Mouse (Mus musculus): Measurements from ENCODE around the gene Il25. TPM values are rescaled to one million over a fixed set of nuclear protein-coding genes. Genes with fewer than 3 reads are reported as not detected.

The Il25 gene
- polyA plus RNA-seq, 1 experiment from 2014 or later = 0.48 TPM

DNA sequence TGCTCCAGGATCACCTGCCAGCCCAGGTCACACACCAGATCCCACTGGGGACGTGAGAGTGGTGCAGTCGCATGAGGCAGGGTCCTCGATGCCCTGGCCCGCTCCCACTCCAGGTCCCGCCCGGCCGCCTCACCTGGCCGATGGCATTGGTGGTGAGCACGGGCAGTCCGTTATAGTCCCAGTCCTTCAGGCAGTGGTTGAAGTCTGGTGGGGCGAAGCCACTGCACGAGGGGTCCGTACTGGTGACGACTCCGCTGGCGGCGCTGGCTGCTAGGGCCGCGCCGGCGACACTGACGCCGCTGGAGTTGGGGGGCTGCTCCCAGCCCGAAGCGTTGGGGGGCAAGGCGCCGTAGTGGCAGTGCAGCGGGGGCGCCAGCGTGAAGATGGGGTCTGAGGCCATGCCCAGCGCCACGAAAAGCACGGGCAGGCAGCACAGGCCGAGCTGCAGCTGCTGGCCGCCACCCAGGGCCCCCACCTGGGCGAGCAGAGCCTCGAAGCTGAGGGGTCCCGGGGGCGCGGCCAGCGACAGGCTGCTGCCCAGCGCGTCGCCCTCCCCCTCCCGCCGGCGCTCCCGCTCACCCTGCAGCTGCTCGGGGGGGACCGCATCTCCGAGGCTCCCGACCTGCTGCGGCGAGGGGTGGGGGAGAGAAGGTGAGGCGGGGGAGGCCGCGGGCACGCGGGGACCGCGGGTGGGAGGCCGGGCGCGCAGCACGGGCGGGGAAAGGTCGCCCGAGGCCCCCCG lies 20.2 kb upstream of the Il25 start:
- Histone ChIP-seq H3K4me2 (replicated peaks) (peak overlapping the region; percentile 98), H3K9me3 (no peaks in the 10 kb centered on the region), H3K27ac (peak overlapping the region; percentile 74), H3K4me1 (peaks cover 29% of the 10 kb centered on the region), H3K4me3 (peak overlapping the region; percentile 90), H3K36me3 (peaks cover 43% of the 10 kb centered on the region), H3K27me3 (replicated peaks) (no peaks in the 10 kb centered on the region), H3K9ac (peak overlapping the region; percentile 91)
- peak; percentile 66 for ATAC-seq (ENCODE audit: low FRiP score, low read depth)
- WGBS = 2% methylated on average over 62 of the region's 69 CpGs

DNA sequence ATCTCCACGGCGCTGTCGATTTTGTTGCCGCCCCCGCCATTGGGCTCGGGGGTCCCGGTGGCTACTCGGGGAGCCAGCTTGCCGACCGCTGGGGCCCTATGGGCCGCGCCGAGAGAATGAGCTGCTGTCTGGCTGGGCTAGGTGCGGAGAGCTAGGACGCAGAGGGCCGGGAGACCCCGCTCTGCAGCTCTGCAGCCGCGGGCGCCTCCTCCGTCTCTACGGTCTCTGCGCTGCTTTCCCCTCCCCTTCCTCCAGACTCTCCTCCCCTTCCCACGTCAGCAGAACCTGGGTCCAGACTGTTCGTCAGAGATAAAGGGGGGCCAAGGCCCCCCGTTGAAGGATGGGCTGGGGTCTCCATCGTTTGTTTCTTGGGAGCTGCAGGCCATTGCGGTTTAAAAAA lies 19.6 kb upstream of the Il25 start, which contains the start of gene Slc22a17:
Slc22a17 (minus strand) TSS at position 247 of the 400 bp plus-strand sequence.
- Histone ChIP-seq H3K36me3 (peaks cover 39% of the 10 kb centered on the region), H3K9me3 (no peaks in the 10 kb centered on the region), H3K9ac (peak within 1 kb of the TSS; percentile 91), H3K4me1 (peaks cover 24% of the 10 kb centered on the region), H3K27ac (peak within 1 kb of the TSS; percentile 74), H3K4me2 (replicated peaks) (peak within 1 kb of the TSS; percentile 98), H3K4me3 (peak within 1 kb of the TSS; percentile 90), H3K27me3 (replicated peaks) (no peaks in the 10 kb centered on the region)
- 0% methylated on average over 28 of the region's 28 CpGs for WGBS
- peak; percentile 95 for ATAC-seq (ENCODE audit: low FRiP score, low read depth)

DNA sequence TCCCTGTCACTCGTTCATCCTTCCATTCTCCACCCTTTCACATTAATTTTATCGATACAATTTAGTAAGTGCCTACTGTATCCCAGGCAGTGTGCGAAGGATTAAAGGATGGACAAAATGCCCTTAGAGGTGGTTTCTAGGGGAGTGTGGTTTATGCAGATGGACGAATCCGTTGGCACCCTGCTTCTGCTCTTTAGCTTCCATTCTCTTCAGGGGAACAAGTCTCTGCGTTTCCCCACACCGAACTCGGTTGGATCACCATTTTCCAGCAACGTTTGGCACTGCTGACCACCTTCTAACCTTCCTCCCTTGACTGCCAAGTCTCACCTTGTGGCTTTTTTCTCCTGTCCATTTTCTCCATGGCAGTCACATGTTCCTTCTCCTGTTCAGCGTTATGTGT lies 19.2 kb upstream of the Il25 start:
- H3K4me2 ChIP-seq (replicated peaks) = peak overlapping the region; percentile 98
- H3K4me3 ChIP-seq = peak overlapping the region; percentile 90
- H3K27me3 ChIP-seq (replicated peaks) = no peaks in the 10 kb centered on the region
- H3K27ac ChIP-seq = 0 out of 2 replicates have a peak overlapping the region, but pooled peaks have one; percentile 74
- H3K36me3 ChIP-seq = peaks cover 36% of the 10 kb centered on the region
- 18% methylated on average over 10 of the region's 10 CpGs for WGBS
- peaks cover 22% of the 10 kb centered on the region for H3K4me1 ChIP-seq
- no peaks in the 10 kb centered on the region for H3K9me3 ChIP-seq
- peak; percentile 8; the same call in 1 of the 2 replicates for ATAC-seq (ENCODE audit: low FRiP score, low read depth)
- H3K9ac ChIP-seq = peak overlapping the region; percentile 91

DNA sequence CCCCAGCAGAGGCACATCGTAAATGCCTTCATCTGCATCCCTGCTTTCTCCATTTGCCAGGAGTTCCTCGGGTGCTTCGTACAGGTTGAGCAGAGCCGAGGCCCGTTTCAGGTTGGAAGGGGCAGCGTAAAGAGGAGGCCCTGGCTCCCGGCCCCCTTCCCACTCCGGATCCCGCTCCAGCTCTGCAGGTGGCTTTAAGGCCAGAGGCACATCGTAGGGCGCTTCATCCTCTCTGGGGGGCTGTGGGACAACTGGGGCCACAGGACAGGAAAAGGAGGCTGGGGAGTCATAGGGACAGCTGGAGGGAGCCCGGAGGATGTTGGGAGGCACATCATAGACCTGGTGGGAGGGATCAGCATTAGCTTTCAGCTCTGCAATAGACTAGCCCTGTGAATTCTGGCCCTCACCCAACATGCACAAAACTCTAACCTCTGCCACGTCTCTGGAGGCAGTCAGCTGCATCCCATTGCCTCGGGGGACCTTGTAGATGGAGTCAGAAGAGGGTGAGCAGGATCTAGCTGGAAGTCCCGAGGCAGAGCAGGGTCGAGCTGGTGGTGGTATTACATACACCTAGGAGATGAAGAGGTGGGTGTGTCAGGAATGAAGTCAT lies 12.3 kb upstream of the Il25 start:
- peaks cover 18% of the 10 kb centered on the region for H3K9me3 ChIP-seq
- H3K4me3 ChIP-seq = no peak overlapping the region
- 95% methylated on average over 16 of the region's 16 CpGs for WGBS
- H3K4me2 ChIP-seq (replicated peaks) = no peak overlapping the region
- H3K9ac ChIP-seq = no peak overlapping the region
- no peak overlapping the region for H3K27ac ChIP-seq
- H3K36me3 ChIP-seq = peaks cover 58% of the 10 kb centered on the region
- peaks cover 17% of the 10 kb centered on the region for H3K4me1 ChIP-seq
- H3K27me3 ChIP-seq (replicated peaks) = no peaks in the 10 kb centered on the region
- no peak for ATAC-seq (ENCODE audit: low FRiP score, low read depth)

DNA sequence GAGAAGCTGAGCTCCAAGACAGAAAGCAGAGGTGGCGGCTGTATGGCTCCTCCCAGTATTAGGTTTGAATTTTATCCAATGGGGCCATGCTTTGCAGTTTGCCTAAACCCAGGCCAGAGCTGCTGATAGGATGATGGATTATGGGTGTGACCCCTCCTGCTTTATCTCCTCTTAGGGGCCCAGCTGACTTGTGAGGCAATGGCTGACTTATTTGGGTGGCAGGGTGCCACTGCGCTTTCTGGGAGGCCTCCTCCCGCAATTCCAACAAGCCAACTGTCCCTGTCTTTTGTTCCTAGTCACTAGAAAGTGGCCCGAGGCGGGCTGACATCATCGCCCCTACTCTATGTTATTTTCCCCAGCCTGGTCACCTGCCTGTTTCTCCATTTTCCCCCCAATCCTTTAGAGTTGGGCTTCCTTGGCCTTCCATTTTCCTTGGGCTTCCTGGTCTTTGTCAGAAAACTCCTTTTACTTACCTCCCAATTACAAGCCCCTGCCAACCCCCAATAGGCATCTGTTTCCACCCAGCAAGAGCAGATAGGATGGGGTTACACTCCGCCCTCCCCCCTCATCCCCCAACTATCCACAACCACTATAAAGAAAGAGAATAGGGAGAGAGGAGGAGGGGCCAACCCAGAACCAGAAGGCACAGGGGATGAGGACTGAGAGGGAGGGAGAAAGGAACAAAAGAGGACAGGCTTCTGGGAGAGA lies 7.7 kb upstream of the Il25 start:
- WGBS = 7% methylated on average over 7 of the region's 7 CpGs
- H3K4me1 ChIP-seq = peaks cover 25% of the 10 kb centered on the region
- ATAC-seq (ENCODE audit: low FRiP score, low read depth) = peak; percentile 42; the same call in 1 of the 2 replicates

DNA sequence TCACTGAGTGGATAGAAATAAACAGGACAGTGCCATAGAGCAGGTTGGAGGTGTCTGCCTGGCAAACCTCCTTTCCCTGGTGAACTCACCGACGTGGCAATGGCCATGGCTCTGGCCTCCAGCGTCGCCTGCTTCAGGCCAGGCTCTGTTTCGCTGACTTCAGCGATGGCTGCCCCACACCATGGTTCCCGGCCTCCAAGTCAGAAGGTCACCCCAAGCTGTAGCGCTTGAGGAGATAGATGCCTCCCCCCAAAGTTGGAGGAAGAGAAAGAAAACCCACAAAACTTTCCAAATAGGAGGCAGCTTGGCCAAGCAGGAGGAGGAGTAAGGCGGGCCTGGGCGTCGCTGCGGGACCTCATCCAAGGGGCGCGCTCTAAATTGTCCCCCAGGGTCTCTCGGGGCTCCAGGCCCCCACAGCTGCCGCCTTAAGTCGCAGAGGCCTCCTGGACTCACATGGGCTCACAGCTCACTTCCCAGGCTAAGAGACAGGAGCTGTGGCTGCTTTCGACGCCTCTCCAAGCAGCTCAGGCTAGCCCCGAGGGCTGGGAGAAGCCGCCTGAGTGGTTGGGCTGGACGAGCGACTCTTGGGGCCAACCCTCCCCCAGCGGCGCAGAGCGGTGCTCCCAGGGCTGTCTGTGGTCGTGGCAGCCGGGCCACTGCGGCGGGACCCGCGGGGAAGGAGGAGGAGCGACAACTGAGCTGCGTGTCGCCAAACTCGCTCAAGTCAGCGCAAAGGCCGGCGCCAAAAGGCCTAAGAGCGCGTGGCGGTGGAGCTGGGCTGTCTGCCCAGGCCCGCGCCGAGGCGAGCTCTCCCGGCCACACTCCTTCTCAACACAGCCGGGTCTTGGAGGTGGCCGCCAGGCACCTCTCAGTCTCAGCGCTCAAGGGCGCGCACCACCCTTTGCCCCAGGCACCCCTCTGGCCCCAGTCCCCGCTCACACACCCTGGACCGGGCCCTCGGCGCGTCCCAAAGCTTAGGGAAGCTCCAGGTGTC lies 6.8 kb upstream of the Il25 start, which contains the start of gene Efs:
Efs (minus strand) TSS at position 778 of the 994 bp plus-strand sequence.
- Histone ChIP-seq H3K4me3 (peak within 1 kb of the TSS; percentile 53), H3K27ac (peak within 1 kb of the TSS; percentile 89), H3K4me2 (replicated peaks) (peak within 1 kb of the TSS; percentile 92), H3K9me3 (peaks cover 15% of the 10 kb centered on the region), H3K9ac (peak within 1 kb of the TSS; percentile 85), H3K4me1 (peaks cover 28% of the 10 kb centered on the region), H3K36me3 (peaks cover 14% of the 10 kb centered on the region), H3K27me3 (replicated peaks) (no peaks in the 10 kb centered on the region; the same call in 1 of the 2 replicates)
- 1% methylated on average over 56 of the region's 57 CpGs for WGBS
- ATAC-seq (ENCODE audit: low FRiP score, low read depth) = peak; percentile 63

More for the DNA sequence above, 7.7 kb upstream of the Il25 start:
- Histone ChIP-seq H3K4me2 (replicated peaks) (peak overlapping the region; percentile 92), H3K36me3 (peaks cover 23% of the 10 kb centered on the region), H3K9me3 (peaks cover 18% of the 10 kb centered on the region), H3K27me3 (replicated peaks) (no peaks in the 10 kb centered on the region; the same call in 1 of the 2 replicates), H3K4me3 (peak overlapping the region; percentile 53), H3K9ac (peak overlapping the region; percentile 85), H3K27ac (peak overlapping the region; percentile 89)

DNA sequence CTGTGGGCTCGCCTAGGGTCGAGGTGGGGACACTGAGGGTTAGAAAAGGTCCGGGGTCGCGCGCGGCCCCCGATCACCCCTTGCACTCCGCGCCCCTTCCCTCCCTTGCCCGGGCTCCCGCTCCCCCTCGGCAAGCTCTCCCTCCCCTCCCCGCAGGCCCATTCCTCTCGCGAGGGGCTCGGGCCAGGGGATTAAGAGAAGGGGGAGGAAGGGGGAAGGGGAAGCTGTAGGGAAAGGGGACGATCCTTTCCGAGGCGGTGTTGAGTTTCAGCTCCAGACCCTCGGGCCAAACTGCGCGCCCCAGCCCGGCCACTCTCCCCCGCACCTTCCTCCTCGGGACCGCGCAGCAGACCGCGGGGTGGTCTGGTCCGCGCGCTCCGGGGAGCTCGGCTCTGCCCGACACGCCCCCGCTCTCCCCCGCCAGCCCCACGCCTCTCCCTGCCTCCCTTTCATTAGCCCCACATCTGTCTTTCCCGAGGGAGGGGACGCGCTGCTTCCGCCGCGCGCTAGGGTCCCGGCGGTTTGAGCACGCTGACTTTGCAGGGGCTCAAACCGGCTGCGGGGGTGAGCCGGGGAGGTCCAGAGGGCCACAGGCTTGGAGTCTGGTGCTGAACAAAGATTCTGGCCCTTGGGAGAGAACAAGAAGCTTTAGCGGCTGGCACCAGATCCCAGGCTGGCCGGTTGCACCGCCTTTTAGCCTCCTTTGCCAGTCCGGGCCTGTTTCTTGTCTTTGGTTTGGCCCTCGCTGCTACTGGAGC lies 5.9 kb upstream of the Il25 start:
- Histone ChIP-seq H3K36me3 (peaks cover 6% of the 10 kb centered on the region), H3K9me3 (peaks cover 5% of the 10 kb centered on the region), H3K27ac (peak overlapping the region; percentile 89), H3K9ac (peak overlapping the region; percentile 85), H3K4me3 (peak overlapping the region; percentile 53), H3K4me1 (peaks cover 28% of the 10 kb centered on the region), H3K27me3 (replicated peaks) (no peaks in the 10 kb centered on the region; the same call in 1 of the 2 replicates), H3K4me2 (replicated peaks) (peak overlapping the region; percentile 92)
- peak; percentile 77 for ATAC-seq (ENCODE audit: low FRiP score, low read depth)
- WGBS = under 1% methylated on average over 51 of the region's 58 CpGs

DNA sequence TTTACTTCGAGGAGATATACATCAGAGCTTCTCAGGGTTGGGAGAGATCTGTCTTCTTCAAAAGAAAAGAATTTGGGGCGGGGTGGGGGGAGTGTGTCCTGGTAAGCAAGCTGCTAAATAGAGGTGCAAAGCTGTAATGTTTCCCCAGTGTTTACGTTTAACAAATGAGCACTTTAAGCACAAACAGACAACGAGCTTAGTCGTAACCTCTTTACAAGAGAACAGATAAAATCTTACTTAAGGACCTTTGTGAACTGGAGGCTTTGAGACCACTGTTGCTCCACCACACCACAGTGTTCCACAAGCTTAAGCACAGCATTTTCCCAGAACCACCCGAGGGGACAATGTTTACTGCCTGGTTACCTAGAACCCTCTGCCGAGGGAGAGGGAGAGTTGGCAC lies 5.2 kb upstream of the Il25 start:
- Histone ChIP-seq H3K9ac (peak overlapping the region; percentile 85), H3K4me1 (peaks cover 28% of the 10 kb centered on the region), H3K27ac (peak overlapping the region; percentile 89; the same call in 1 of the 2 replicates), H3K4me2 (replicated peaks) (peak overlapping the region; percentile 92), H3K36me3 (no peaks in the 10 kb centered on the region), H3K27me3 (replicated peaks) (no peaks in the 10 kb centered on the region; the same call in 1 of the 2 replicates), H3K4me3 (peak overlapping the region; percentile 53; the same call in 1 of the 2 replicates), H3K9me3 (no peaks in the 10 kb centered on the region)
- 11% methylated on average over 7 of the region's 7 CpGs for WGBS
- ATAC-seq (ENCODE audit: low FRiP score, low read depth) = no peak

DNA sequence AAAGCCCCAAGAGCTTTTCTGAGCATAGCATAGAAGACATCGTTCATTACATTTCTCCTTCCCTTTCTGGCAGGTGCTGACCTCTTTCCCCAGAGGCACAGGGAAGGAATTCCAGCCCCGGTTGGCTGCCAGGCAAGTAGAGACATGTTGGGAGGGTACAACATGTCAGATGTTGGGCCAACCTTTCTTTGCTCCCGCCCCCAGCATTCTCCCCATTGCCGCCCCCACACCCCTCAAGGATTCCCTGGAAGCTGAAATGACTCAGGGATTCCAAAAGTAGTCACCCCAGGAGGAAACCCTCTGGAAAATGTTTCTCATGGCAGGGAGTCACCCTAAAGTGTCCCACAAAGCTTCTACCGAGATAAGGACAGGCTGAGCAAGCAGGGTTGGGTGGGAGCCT lies 2.7 kb upstream of the Il25 start:
- H3K27ac ChIP-seq = no peak overlapping the region
- no peak overlapping the region for H3K4me2 ChIP-seq (replicated peaks)
- no peak overlapping the region for H3K4me3 ChIP-seq
- H3K9ac ChIP-seq = no peak overlapping the region
- H3K27me3 ChIP-seq (replicated peaks) = no peaks in the 10 kb centered on the region; the same call in 1 of the 2 replicates
- no peaks in the 10 kb centered on the region for H3K36me3 ChIP-seq
- no peaks in the 10 kb centered on the region for H3K9me3 ChIP-seq
- peaks cover 20% of the 10 kb centered on the region for H3K4me1 ChIP-seq
- WGBS = 82% methylated on average over 5 of the region's 5 CpGs
- no peak for ATAC-seq (ENCODE audit: low FRiP score, low read depth)

DNA sequence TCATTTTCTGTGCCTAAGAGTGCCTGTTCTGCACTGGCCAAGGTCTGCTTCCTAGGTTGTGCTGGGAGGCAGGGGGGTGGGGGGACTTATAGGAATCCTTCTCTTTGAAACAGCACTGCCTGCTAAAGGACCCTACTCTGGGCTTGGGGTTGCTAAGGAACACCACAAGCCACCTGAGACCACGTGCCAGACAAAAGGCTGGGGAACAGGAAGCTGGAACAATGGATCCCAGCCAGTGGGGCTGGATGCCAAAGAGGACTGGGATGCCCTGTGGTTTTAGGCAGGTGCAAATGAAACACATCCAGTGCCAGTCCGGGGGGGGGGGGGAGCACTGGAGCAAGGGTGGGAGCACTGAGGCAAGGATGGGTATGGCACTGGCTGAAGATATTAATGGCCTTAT lies 2.1 kb upstream of the Il25 start:
- Histone ChIP-seq H3K27ac (no peak overlapping the region), H3K4me1 (peaks cover 15% of the 10 kb centered on the region), H3K27me3 (replicated peaks) (no peaks in the 10 kb centered on the region; the same call in 1 of the 2 replicates), H3K9ac (no peak overlapping the region), H3K36me3 (no peaks in the 10 kb centered on the region), H3K9me3 (no peaks in the 10 kb centered on the region), H3K4me2 (replicated peaks) (no peak overlapping the region), H3K4me3 (no peak overlapping the region)
- no peak for ATAC-seq (ENCODE audit: low FRiP score, low read depth)
- 5% methylated on average over 2 of the region's 2 CpGs for WGBS
